Mouse (Mus musculus): ENCODE measurements around the gene Kmt2d.

The Kmt2d gene

GRCm38 (mm10) chr15:98887526-98887925 lies 16.5 kb upstream of the Kmt2d start:
- no peak for DNase-seq (ENCODE audit: low read depth, low spot score)

GRCm38 (mm10) chr15:98886667-98887387 lies 15.8 kb upstream of the Kmt2d start:
- DNase-seq (ENCODE audit: low read depth, low spot score) = no peak

- DNase-seq (ENCODE audit: low read depth, low spot score) = no peak
Observed at GRCm38 (mm10) chr15:98884106-98884505, 13.1 kb upstream of the Kmt2d start.

GRCm38 (mm10) chr15:98883661-98884060 lies 12.7 kb upstream of the Kmt2d start:
- DNase-seq (ENCODE audit: low read depth, low spot score) = no peak

- no peak for DNase-seq (ENCODE audit: low read depth, low spot score)
Observed at GRCm38 (mm10) chr15:98881656-98882008, 10.6 kb upstream of the Kmt2d start.

GRCm38 (mm10) chr15:98880978-98881655 lies 10.1 kb upstream of the Kmt2d start:
- peak; percentile 98 for DNase-seq (ENCODE audit: low read depth, low spot score)

- peak; percentile 90 for DNase-seq (ENCODE audit: low read depth, low spot score)
Observed at GRCm38 (mm10) chr15:98877331-98877730, 6.3 kb upstream of the Kmt2d start.

- DNase-seq (ENCODE audit: low read depth, low spot score) = peak; percentile 98
Observed at GRCm38 (mm10) chr15:98871916-98872888, 1.2 kb upstream of the Kmt2d start.

- peak; percentile 77 for DNase-seq (ENCODE audit: low read depth, low spot score)
Observed at GRCm38 (mm10) chr15:98870179-98871069, 580 bp downstream of the Kmt2d start.

- DNase-seq (ENCODE audit: low read depth, low spot score) = peak; percentile 31
Observed at GRCm38 (mm10) chr15:98869342-98870178, 1.4 kb downstream of the Kmt2d start.

- DNase-seq (ENCODE audit: low read depth, low spot score) = no peak
Observed at GRCm38 (mm10) chr15:98868346-98869063, 2.5 kb downstream of the Kmt2d start.

GRCm38 (mm10) chr15:98867321-98867720 lies 3.7 kb downstream of the Kmt2d start:
- DNase-seq (ENCODE audit: low read depth, low spot score) = peak; percentile 91

GRCm38 (mm10) chr15:98866501-98866900 lies 4.5 kb downstream of the Kmt2d start:
- no peak for DNase-seq (ENCODE audit: low read depth, low spot score)

GRCm38 (mm10) chr15:98865771-98866170 lies 5.2 kb downstream of the Kmt2d start:
- DNase-seq (ENCODE audit: low read depth, low spot score) = no peak

- no peak for DNase-seq (ENCODE audit: low read depth, low spot score)
Observed at GRCm38 (mm10) chr15:98864951-98865350, 6.1 kb downstream of the Kmt2d start.

GRCm38 (mm10) chr15:98863451-98863958 lies 7.5 kb downstream of the Kmt2d start:
- DNase-seq (ENCODE audit: low read depth, low spot score) = no peak

GRCm38 (mm10) chr15:98861701-98862410 lies 9.1 kb downstream of the Kmt2d start:
- peak; percentile 17 for DNase-seq (ENCODE audit: low read depth, low spot score)

GRCm38 (mm10) chr15:98860921-98861320 lies 10.1 kb downstream of the Kmt2d start:
- no peak for DNase-seq (ENCODE audit: low read depth, low spot score)

Measured in brain, adult 2 months (tissue).